Mouse (Mus musculus) cerebellum, adult 2 months (tissue): ENCODE results near the gene Naga. TPM values are rescaled to one million over a fixed set of nuclear protein-coding genes. Genes with fewer than 3 reads are reported as not detected.

Experiments
- DNase-seq, 2 experiments: peaks; one replicate each; pipeline ENCODE4 v3.0.0; 2021
- H3K27ac ChIP-seq: fragments of 200-500 bp; 2 replicates; pipeline ENCODE4 v1.5.1; 2012; ENCODE audit warnings: low read length, control low read depth, inconsistent platforms; ENCODE audit not compliant: insufficient read depth
- H3K27me3 ChIP-seq: fragments of 200-500 bp; 2 replicates; pipeline ENCODE4 v1.6.1; 2012; ENCODE audit warnings: inconsistent platforms, mild to moderate bottlenecking, low read length, moderate library complexity; ENCODE audit not compliant: control insufficient read depth, insufficient read depth
- H3K4me1 ChIP-seq: fragments of 200-500 bp; 2 replicates; pipeline ENCODE4 v1.6.1; 2011; ENCODE audit warnings: low read length; ENCODE audit not compliant: control insufficient read depth, insufficient read depth
- H3K4me3 ChIP-seq: fragments of 200-500 bp; replicated peaks from 2 replicates; pipeline ENCODE3; 2011; ENCODE audit warnings: mild to moderate bottlenecking, low read depth, low read length, control low read depth; ENCODE audit not compliant: insufficient read depth
- CTCF ChIP-seq: fragments of 200-500 bp; IDR thresholded peaks from 2 replicates; pipeline ENCODE4 v1.5.1; 2011; ENCODE audit warnings: low read depth, mild to moderate bottlenecking, control low read depth, low read length, moderate library complexity, borderline replicate concordance; ENCODE audit not compliant: insufficient read depth
- POLR2A ChIP-seq: fragments of 200-500 bp; IDR thresholded peaks from 2 replicates; pipeline ENCODE4 v1.6.1; 2011; ENCODE audit warnings: low read length, control low read depth, borderline replicate concordance; ENCODE audit not compliant: insufficient read depth
- WGBS: fragments of 180-500 bp; shearing (Covaris S2); methylation state at CpG from one replicate; pipeline ENCODE4 v1.1.7; 2018; 5-methylcytosine and 5-hydroxymethylcytosine counted together
- polyA plus RNA-seq: library from polyadenylated mRNA; depleted of rRNA; stranded (reverse); fragments of >200 nt; gene quantifications from 2 replicates; pipeline ENCODE4 v1.2.3, GENCODE M21; 2012

The Naga gene
- polyA plus RNA-seq, 1 experiment: 63.0 TPM

GRCm38 (mm10) chr15:82362234-82362633, 23.5 kb upstream of the Naga start:
- H3K27me3 ChIP-seq: no peaks in the 10 kb centered on the region
- TF ChIP-seq POLR2A: no peak
- no peak for TF ChIP-seq CTCF
- no peak for DNase-seq
- H3K27ac ChIP-seq: no peak overlapping the region
- 90% methylated on average over 4 of the region's 4 CpGs for whole genome bisulfite sequencing
- H3K4me1 ChIP-seq: no peaks in the 10 kb centered on the region
- no peak overlapping the region for H3K4me3 ChIP-seq

- Histone ChIP-seq H3K4me1 (no peaks in the 10 kb centered on the region), H3K27me3 (no peaks in the 10 kb centered on the region), H3K27ac (no peak overlapping the region), H3K4me3 (no peak overlapping the region)
- no peak for TF ChIP-seq POLR2A
- TF ChIP-seq CTCF: peak; percentile 32
- DNase-seq: no peak
- 46% methylated on average over 11 of the region's 11 CpGs for WGBS
Measured at GRCm38 (mm10) chr15:82361459-82362018, 22.8 kb upstream of the Naga start.

GRCm38 (mm10) chr15:82358431-82359260, 19.9 kb upstream of the Naga start:
- Histone ChIP-seq H3K27me3 (no peaks in the 10 kb centered on the region), H3K27ac (no peak overlapping the region), H3K4me3 (no peak overlapping the region), H3K4me1 (no peaks in the 10 kb centered on the region)
- WGBS: 40% methylated on average over 22 of the region's 22 CpGs
- no peak for TF ChIP-seq POLR2A
- TF ChIP-seq CTCF: no peak
- no peak for DNase-seq

- WGBS: 2% methylated on average over 57 of the region's 57 CpGs
- TF ChIP-seq CTCF (peak; percentile 83), POLR2A (peak; percentile 98)
Measured at GRCm38 (mm10) chr15:82354126-82354945, 15.6 kb upstream of the Naga start, which contains the start of gene Ndufa6. Gene Ndufa6, minus strand, starts transcription at chr15:82354322.

DNA sequence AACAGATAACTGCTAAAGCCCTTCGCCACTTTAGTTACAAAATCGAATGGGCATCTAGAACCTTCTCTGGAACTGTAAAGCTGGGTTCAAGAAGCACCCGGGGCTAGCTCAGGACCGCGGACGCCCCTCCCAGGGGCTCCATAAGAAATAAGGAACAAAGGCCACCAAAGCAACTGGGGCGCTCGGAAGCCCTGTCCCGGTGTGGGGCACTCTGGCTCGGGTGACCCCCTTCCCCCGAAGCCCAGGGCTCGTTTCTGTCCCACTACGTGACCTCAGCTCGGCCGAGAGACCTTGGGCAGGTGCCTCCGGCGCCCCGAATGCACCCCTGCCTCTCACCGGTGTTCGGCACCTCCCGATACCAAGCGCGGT, 15.0 kb upstream of the Naga start:
- TF ChIP-seq CTCF (no peak), POLR2A (no peak)
- Histone ChIP-seq H3K27ac (peak overlapping the region; percentile 90), H3K27me3 (no peaks in the 10 kb centered on the region), H3K4me3 (peak overlapping the region; percentile 92), H3K4me1 (peaks cover 4% of the 10 kb centered on the region; the same call in 1 of the 2 replicates)
- WGBS: under 1% methylated on average over 23 of the region's 23 CpGs
- DNase-seq: no peak

More at GRCm38 (mm10) chr15:82354126-82354945, 15.6 kb upstream of the Naga start, which contains the start of gene Ndufa6:
- H3K4me1 ChIP-seq: peaks cover 4% of the 10 kb centered on the region; the same call in 1 of the 2 replicates
- peak within 1 kb of the TSS; percentile 92 for H3K4me3 ChIP-seq
- peak within 1 kb of the TSS; percentile 90 for H3K27ac ChIP-seq
- H3K27me3 ChIP-seq: no peaks in the 10 kb centered on the region
- peak; percentile 97 to 99 for DNase-seq

DNA sequence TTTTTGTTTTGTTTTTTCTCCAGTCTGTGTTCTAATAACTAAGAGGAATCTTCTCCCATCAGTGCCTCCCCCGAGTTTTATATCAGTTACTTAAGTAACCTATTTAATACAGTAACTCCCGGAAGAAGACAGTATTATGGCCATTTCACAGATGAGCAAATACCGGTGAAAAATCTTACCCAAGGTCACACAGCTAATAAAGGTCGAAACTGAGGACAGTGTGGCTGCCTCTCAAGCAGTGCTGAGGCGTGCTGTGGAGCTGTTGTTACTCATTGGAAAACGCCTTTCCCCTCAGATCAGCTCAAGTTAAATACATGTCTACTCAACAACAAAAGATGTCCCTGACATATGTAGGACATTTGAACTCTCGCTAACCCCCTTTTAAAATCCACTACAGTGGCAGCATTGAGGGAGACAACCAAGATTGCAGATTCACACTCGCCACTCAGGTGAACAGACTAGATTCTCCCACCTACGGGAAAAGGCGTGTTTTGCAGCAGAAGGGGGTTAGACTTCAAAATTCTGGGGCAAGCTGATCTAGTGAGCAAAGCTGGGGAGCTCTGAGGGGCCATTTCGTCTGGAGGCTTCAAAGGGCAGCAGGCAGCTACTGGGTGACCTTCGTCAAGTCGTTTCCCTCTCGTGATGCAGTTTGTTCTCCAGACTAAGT, 14.5 kb upstream of the Naga start:
- TF ChIP-seq CTCF (no peak), POLR2A (no peak)
- H3K27me3 ChIP-seq: no peaks in the 10 kb centered on the region
- no peak for DNase-seq
- H3K27ac ChIP-seq: peak overlapping the region; percentile 90
- peak overlapping the region; percentile 92 for H3K4me3 ChIP-seq
- 17% methylated on average over 14 of the region's 14 CpGs for WGBS
- peaks cover 4% of the 10 kb centered on the region; the same call in 1 of the 2 replicates for H3K4me1 ChIP-seq

- H3K4me1 ChIP-seq: peaks cover 7% of the 10 kb centered on the region; the same call in 1 of the 2 replicates
- H3K4me3 ChIP-seq: no peak overlapping the region
- TF ChIP-seq CTCF (no peak), POLR2A (no peak)
- DNase-seq: no peak
- no peaks in the 10 kb centered on the region for H3K27me3 ChIP-seq
- no peak overlapping the region for H3K27ac ChIP-seq
- 67% methylated on average over 3 of the region's 3 CpGs for WGBS
Measured at GRCm38 (mm10) chr15:82351480-82351879, 12.8 kb upstream of the Naga start.
